Mouse (Mus musculus): ENCODE data around the gene Pou2f1. TPM values are rescaled to one million over a fixed set of nuclear protein-coding genes. Genes with fewer than 3 reads are reported as not detected.
A peak's percentile ranks its signal among the peaks of the same experiment; 100 is the strongest.

Pou2f1 gene
- total RNA-seq, 2 experiments from 2014 or later, result 20.3 to 31.4 TPM

- no peak for ATAC-seq (replicated peaks; ENCODE audit: poor library complexity, severe bottlenecking)
Observed at GRCm38 (mm10) chr1:165818145-165818860, 184.2 kb downstream of the Pou2f1 start.

GRCm38 (mm10) chr1:165817264-165817663 lies 185.2 kb downstream of the Pou2f1 start:
- 0 out of 2 replicates have a peak, but pooled peaks have one; percentile 4 for ATAC-seq (replicated peaks; ENCODE audit: poor library complexity, severe bottlenecking)

GRCm38 (mm10) chr1:165816391-165816790 lies 186.1 kb downstream of the Pou2f1 start:
- no peak for ATAC-seq (replicated peaks; ENCODE audit: poor library complexity, severe bottlenecking)

Other genes starting within 250 kb of the Pou2f1 start
- 133 and 240 TPM in 2 replicates for gene Creg1, start 238.9 kb downstream of the Pou2f1 start, total RNA-seq (2014; fragmentation: Nextera tagmentation)
- gene Creg1, start 238.9 kb downstream of the Pou2f1 start, total RNA-seq (2017), result 110 and 206 TPM in 2 replicates
- not detected in 2 replicates for gene Cd247, start 214.0 kb downstream of the Pou2f1 start, total RNA-seq (2014; fragmentation: Nextera tagmentation)
- gene Cd247, start 214.0 kb downstream of the Pou2f1 start, total RNA-seq (2017), result 0.26 and 0.56 TPM in 2 replicates
- not detected in 2 replicates for gene Dusp27, start 125.2 kb upstream of the Pou2f1 start, total RNA-seq (2014; fragmentation: Nextera tagmentation)
- not detected in 2 replicates for gene Dusp27, start 125.2 kb upstream of the Pou2f1 start, total RNA-seq (2017)
- gene Gpa33, start 127.6 kb upstream of the Pou2f1 start, total RNA-seq (2014; fragmentation: Nextera tagmentation), result not detected in 2 replicates
- gene Gpa33, start 127.6 kb upstream of the Pou2f1 start, total RNA-seq (2017), result not detected in 2 replicates
- gene Mael, start 236.1 kb upstream of the Pou2f1 start, total RNA-seq (2014; fragmentation: Nextera tagmentation), result not detected in 2 replicates
- gene Mael, start 236.1 kb upstream of the Pou2f1 start, total RNA-seq (2017), result not detected in 2 replicates